Mouse (Mus musculus) liver, embryonic 15.5 days (tissue): ENCODE results near the gene Nat8. TPM values are rescaled to one million over a fixed set of nuclear protein-coding genes. Genes with fewer than 3 reads are reported as not detected.
"Not testable (repeated sequence)": the region's sequence is repeated elsewhere in the genome, so short reads cannot be mapped to it uniquely, and the experiment has no call there.

Experiments
- ATAC-seq: fragments of 200-750 bp; cut with Nextera tagmentation; 2 replicates; pipeline ENCODE4 v1.8.0; 2017; ENCODE audit warnings: moderate number of reproducible peaks, mild to moderate bottlenecking, moderate library complexity; ENCODE audit not compliant: insufficient read depth
- H3K27ac ChIP-seq: fragments of 300-500 bp; sonication (generic); replicated peaks from 2 replicates; pipeline ENCODE4 v1.5.1; 2015; ENCODE audit warnings: mild to moderate bottlenecking, inconsistent platforms
- H3K27me3 ChIP-seq: fragments of 300-500 bp; sonication (generic); 2 replicates; pipeline ENCODE4 v1.6.1; 2015; ENCODE audit warnings: mild to moderate bottlenecking, inconsistent platforms
- H3K36me3 ChIP-seq: fragments of 300-500 bp; sonication (generic); replicated peaks from 2 replicates; pipeline ENCODE4 v1.6.1; 2015; ENCODE audit warnings: moderate library complexity, mild to moderate bottlenecking, inconsistent platforms
- H3K4me1 ChIP-seq: fragments of 300-500 bp; sonication (generic); replicated peaks from 2 replicates; pipeline ENCODE4 v1.6.1; 2015; ENCODE audit warnings: inconsistent platforms
- H3K4me2 ChIP-seq: fragments of 300-500 bp; sonication (generic); 2 replicates; pipeline ENCODE4 v1.6.1; 2015; ENCODE audit warnings: moderate library complexity, mild to moderate bottlenecking, inconsistent platforms
- H3K4me3 ChIP-seq: fragments of 300-500 bp; sonication (generic); replicated peaks from 2 replicates; pipeline ENCODE4 v1.5.1; 2015; ENCODE audit warnings: mild to moderate bottlenecking, inconsistent platforms
- H3K9ac ChIP-seq: fragments of 300-500 bp; sonication (generic); 2 replicates; pipeline ENCODE4 v1.6.1; 2015; ENCODE audit warnings: moderate library complexity, mild to moderate bottlenecking, inconsistent platforms
- H3K9me3 ChIP-seq: fragments of 300-500 bp; sonication (generic); replicated peaks from 2 replicates; pipeline ENCODE4 v1.6.1; 2016; ENCODE audit warnings: inconsistent platforms
- WGBS: fragments of 180-500 bp; shearing (Covaris S2); methylation state at CpG from one replicate; pipeline ENCODE4 v1.1.7; 2015; ENCODE audit warnings: mixed read lengths; ENCODE audit not compliant: insufficient replicate concordance; 5-methylcytosine and 5-hydroxymethylcytosine counted together
- polyA plus RNA-seq: library from polyadenylated mRNA; unstranded; fragments of >200 nt; fragmentation: Nextera tagmentation; extraction: Ambion mirVana; gene quantifications from 2 replicates; pipeline ENCODE4 v1.2.1, GENCODE M21; 2015

The Nat8 gene
- polyA plus RNA-seq, 1 experiment from 2014 or later = 0.08 TPM

DNA sequence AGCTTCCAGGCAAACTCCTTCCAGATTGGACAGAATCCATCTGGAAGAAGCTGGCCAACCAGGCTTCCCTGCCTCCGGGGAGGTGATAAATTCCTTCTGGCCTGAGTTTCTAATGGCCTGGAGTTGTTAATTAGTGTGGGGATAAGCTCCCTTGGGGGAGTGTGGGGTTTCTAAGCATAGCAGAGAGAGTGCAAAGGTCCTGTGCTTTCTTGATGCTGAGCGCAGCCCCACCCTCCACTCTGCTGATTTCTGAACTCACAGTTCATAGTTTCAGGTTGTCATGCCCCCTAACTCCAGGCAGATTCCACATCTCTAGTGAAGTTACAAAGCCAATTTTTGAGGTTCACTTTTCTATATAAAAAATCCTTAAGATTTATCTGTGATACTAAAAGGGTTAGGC lies 3.2 kb upstream of the Nat8 start:
- H3K9me3 ChIP-seq, H3K27ac ChIP-seq: not testable (repeated sequence)

DNA sequence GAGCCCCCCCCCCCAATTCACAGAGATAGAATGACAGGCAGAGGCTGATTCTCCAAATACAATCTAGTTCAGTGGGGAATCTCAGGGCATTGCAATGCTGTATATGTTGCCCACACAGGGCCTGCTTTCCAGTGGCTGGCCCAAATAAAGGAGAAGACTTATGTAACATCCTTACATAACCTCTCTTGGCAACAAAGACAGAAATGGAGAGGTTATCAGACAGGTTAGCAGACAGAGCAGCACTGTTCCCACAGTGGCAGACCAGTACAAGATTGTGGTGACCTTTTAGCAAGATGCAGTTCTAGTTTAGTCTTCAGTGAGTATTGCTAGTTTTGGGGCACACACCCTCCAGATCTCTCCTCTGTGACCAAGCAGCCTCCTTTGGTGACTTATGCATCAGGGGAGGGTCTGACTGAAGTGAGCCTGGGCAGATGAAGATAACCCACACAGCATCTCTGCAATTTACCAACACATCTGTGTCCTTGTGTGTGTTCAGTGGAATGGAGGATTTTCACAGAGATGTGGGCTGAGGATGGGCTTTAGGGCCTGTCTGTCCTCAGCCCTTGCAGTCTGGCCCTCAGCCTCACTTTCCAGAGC lies 2.7 kb upstream of the Nat8 start:
- H3K9ac ChIP-seq, H3K9me3 ChIP-seq, H3K4me3 ChIP-seq, H3K36me3 ChIP-seq, H3K27ac ChIP-seq, H3K4me2 ChIP-seq, ATAC-seq, H3K4me1 ChIP-seq, H3K27me3 ChIP-seq: not testable (repeated sequence)

More for the DNA sequence above, 3.2 kb upstream of the Nat8 start:
- not testable (repeated sequence) for H3K4me3 ChIP-seq, H3K9ac ChIP-seq, H3K4me2 ChIP-seq, ATAC-seq, H3K4me1 ChIP-seq, H3K27me3 ChIP-seq, H3K36me3 ChIP-seq
- 63% methylated on average over 1 of the region's 2 CpGs for WGBS

DNA sequence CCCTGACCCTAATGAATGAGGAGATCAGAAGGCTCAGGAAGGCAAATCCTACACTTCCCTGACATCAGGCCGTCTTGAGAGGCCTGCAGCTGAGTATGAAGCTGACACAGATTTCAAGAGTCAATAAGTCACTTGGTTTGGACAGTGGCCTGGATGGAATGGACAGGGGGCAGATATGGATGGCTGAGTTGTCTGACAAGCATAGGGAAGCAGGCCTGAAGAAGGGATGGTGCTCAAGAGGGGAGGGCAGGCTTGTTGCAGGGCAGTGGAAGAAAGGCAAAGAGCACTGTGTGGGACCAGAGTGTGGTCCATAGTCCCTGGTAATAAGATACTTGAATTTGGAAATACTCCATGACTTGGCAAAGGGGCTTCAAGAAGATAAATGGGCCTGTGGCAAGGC lies 2.4 kb downstream of the Nat8 start:
- ATAC-seq = no peak
- 28% methylated on average over 1 of the region's 1 CpGs for WGBS
- H3K4me3 ChIP-seq = no peak overlapping the region
- H3K36me3 ChIP-seq = no peaks in the 10 kb centered on the region
- no peak overlapping the region for H3K27ac ChIP-seq
- no peaks in the 10 kb centered on the region for H3K4me1 ChIP-seq
- no peaks in the 10 kb centered on the region for H3K27me3 ChIP-seq
- H3K4me2 ChIP-seq = no peak overlapping the region
- H3K9me3 ChIP-seq = no peaks in the 10 kb centered on the region
- no peak overlapping the region for H3K9ac ChIP-seq

DNA sequence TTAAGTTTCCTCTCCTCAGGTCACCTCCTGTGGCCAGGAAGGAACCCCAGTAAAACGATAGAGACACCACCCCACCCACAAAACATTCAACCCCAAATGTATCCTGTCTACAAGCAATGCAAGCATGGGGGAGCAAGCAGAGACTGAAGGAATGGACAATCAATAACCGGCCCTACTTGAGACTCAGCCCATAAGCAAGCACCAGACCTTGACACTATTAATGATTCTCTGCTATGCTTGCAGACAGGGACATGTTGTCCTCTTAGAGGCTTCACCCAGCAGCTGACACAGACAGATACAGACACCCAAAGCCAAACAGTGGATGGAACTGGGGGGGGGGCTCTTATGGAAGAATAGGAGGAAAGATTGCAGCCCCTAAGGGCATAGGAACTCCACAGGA lies 6.0 kb downstream of the Nat8 start:
- WGBS = 62% methylated on average over 2 of the region's 2 CpGs
- Histone ChIP-seq H3K9me3 (no peaks in the 10 kb centered on the region), H3K4me3 (no peak overlapping the region), H3K27me3 (no peaks in the 10 kb centered on the region), H3K4me2 (no peak overlapping the region), H3K9ac (no peak overlapping the region), H3K36me3 (no peaks in the 10 kb centered on the region), H3K4me1 (no peaks in the 10 kb centered on the region), H3K27ac (no peak overlapping the region)
- no peak for ATAC-seq

DNA sequence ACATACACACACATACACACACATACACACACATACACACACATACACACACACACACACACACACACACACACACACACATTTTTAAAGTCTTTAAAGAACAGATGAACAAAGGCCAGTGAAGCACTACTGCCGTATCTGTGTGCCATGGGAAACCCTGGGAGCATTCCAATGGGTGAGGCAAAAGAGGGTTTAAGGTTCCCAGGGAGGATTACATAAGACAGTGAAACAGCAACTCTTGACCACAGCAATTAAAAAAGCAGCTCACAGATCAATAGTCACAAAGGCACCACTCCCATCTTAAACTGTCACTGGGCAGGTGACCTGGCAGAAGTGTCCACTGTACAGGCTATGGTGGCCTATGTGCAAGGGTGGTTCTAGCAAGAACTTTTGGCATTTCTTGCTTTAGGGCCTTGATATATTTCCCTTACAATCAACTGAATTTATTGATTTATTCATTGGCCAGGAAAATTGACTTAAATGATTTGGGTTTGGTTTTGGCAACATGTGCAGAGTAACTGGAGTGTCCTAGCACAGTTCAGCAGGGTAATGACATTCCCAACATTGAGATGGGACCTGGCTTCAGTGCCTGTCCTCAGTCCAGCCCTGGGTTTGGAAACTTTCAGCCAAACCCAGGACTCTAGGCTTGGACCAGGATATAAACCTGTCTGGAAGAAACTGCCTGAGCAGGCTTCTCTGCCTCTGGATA lies 8.3 kb downstream of the Nat8 start:
- H3K9me3 ChIP-seq = no peaks in the 10 kb centered on the region
- WGBS = 59% methylated on average over 1 of the region's 1 CpGs
- no peaks in the 10 kb centered on the region for H3K4me1 ChIP-seq
- no peak overlapping the region for H3K27ac ChIP-seq
- no peak overlapping the region for H3K4me3 ChIP-seq
- H3K36me3 ChIP-seq = no peaks in the 10 kb centered on the region
- H3K9ac ChIP-seq = no peak overlapping the region
- H3K4me2 ChIP-seq = no peak overlapping the region
- ATAC-seq = no peak
- H3K27me3 ChIP-seq = no peaks in the 10 kb centered on the region

DNA sequence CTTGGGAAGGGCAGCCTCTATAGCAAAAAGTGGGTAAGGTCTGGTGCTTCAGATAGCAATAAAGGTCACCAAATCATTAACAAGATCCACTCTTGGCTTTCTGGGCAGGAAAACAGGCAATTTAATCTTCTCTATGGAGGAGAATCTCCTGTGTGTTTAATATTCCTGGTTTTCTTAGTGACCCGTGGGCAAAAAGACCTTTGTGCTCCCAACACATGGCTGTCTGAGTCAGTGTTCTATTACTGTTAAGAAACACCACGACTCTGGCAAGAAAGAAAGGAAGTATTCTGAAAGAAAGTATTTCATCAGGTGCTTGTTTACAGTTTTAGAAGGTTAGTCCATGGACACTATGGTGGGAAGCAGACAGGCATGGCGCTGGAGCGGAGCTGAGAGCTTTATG lies 9.6 kb downstream of the Nat8 start:
- WGBS = 64% methylated on average over 4 of the region's 4 CpGs
- Histone ChIP-seq H3K27ac (no peak overlapping the region), H3K4me1 (no peaks in the 10 kb centered on the region), H3K27me3 (no peaks in the 10 kb centered on the region), H3K4me3 (no peak overlapping the region), H3K4me2 (no peak overlapping the region), H3K9me3 (no peaks in the 10 kb centered on the region), H3K9ac (no peak overlapping the region), H3K36me3 (no peaks in the 10 kb centered on the region)
- ATAC-seq = no peak

DNA sequence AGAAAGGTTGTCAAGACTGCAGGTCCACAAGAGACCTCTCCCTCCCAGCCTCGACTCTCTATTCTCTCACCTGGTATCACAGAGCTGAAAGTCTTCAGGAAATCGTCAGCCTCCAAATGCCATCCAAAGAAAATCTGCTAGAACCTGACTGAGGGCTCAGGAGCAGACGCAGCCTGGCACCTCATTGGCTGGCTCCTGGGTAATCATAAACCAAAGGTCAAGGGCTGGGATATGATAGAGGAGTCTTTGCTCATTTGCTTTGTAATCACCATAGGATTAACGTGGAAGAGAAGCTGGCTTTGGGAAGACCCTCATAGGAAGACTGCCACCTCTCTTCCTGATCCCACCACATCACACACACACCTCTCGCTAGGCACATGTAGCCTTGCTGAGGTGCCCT lies 11.0 kb downstream of the Nat8 start, which contains the start of the genes Nat8f6 and Nat8f5:
Gene Nat8f6 (minus strand): TSS at position 118 of the 400 bp plus-strand sequence.
Gene Nat8f5 (minus strand): TSS at position 136 of the 400 bp plus-strand sequence.
- Histone ChIP-seq H3K4me1 (no peaks in the 10 kb centered on the region), H3K36me3 (no peaks in the 10 kb centered on the region), H3K4me2 (no peak within 1 kb of the TSS), H3K4me3 (no peak within 1 kb of the TSS), H3K9ac (no peak within 1 kb of the TSS), H3K27me3 (no peaks in the 10 kb centered on the region), H3K27ac (no peak within 1 kb of the TSS), H3K9me3 (no peaks in the 10 kb centered on the region)
- 51% methylated on average over 5 of the region's 5 CpGs for WGBS
- no peak for ATAC-seq

DNA sequence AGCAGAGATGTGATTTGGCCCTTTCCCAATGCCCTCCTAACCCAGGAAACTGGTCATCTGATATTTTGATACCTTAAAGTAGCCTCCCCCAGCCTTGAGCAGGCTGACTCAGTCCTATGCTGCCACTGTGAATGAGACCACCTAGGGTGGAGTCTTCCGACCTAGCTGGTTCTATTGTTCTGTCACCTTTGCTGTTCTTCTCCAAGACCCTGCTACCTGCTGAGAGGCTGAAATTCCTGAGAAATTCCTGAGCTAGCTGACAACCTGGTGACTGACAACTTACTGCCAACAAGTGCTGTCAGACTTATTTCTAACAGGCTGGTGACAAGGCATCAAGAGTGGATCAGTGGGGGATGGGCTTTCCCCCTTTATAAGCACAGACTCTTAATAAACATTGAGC lies 13.5 kb downstream of the Nat8 start:
- no peak for ATAC-seq
- H3K9me3 ChIP-seq = no peaks in the 10 kb centered on the region

DNA sequence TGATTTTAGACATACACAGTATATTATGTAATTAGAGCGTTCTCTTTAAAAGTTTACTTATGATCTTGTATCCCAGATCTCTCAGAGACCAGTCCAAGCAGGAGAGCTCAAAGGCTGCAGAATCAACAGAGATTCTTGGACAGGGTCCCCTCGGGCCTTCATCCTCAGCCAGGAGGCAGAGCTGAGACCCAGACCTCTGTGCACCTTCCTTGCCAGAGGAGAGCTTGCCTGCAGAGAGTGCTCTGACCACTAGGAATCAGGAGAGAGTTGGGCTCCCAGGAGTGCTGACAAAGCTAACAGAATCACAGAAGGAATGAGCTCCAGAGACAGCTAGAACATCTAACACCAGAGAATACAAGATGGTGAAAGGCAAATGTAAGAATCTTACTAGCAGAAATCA lies 18.5 kb downstream of the Nat8 start:
- ATAC-seq = no peak
- Histone ChIP-seq H3K27me3 (no peaks in the 10 kb centered on the region), H3K36me3 (no peaks in the 10 kb centered on the region), H3K27ac (no peak overlapping the region), H3K4me1 (no peaks in the 10 kb centered on the region), H3K4me3 (no peak overlapping the region), H3K9ac (no peak overlapping the region), H3K4me2 (no peak overlapping the region), H3K9me3 (no peaks in the 10 kb centered on the region)
- 51% methylated on average over 2 of the region's 2 CpGs for WGBS

More for the DNA sequence above, 13.5 kb downstream of the Nat8 start:
- Histone ChIP-seq H3K4me2 (no peak overlapping the region), H3K4me3 (no peak overlapping the region), H3K36me3 (no peaks in the 10 kb centered on the region), H3K4me1 (no peaks in the 10 kb centered on the region), H3K27ac (no peak overlapping the region), H3K9ac (no peak overlapping the region), H3K27me3 (no peaks in the 10 kb centered on the region)
- WGBS = 29% methylated on average over 1 of the region's 1 CpGs

DNA sequence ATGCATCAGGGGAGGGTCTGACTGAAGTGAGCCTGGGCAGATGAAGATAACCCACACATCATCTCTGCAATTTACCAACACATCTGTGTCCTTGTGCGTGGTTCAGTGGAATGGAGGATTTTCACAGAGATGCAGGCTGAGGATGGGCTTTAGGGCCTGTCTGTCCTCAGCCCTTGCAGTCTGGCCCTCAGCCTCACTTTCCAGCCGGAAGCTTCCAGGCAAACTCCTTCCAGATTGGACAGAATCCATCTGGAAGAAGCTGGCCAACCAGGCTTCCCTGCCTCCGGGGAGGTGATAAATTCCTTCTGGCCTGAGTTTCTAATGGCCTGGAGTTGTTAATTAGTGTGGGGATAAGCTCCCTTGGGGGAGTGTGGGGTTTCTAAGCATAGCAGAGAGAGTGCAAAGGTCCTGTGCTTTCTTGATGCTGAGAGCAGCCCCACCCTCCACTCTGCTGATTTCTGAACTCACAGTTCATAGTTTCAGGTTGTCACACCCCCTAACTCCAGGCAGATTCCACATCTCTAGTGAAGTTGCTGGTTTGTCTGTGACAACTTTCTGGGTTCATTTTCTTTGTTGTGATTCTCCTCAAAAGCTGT lies 20.8 kb downstream of the Nat8 start:
- WGBS = 40% methylated on average over 3 of the region's 3 CpGs
- H3K9me3 ChIP-seq, H3K4me1 ChIP-seq, H3K27ac ChIP-seq, H3K4me2 ChIP-seq, H3K27me3 ChIP-seq, ATAC-seq, H3K9ac ChIP-seq, H3K4me3 ChIP-seq, H3K36me3 ChIP-seq: not testable (repeated sequence)

DNA sequence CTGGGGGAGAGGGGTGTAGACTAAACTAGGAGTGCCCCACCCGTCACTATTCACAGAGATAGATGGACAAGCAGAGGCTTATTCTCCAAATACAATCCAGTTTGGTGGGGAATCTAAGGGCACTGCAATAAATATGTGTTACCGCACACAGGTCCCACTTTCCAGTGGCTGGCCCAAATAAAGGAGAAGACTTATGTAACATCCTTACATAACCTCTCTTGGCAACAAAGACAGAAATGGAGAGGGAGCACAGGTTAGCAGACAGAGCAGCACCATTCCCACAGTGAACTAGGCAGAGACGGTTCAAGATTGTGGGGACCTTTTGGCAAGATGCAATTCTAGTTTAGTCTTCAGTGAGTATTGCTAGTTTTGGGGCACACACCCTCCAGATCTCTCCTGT lies 21.4 kb downstream of the Nat8 start:
- H3K4me1 ChIP-seq, H3K27ac ChIP-seq, H3K9ac ChIP-seq, H3K27me3 ChIP-seq, H3K36me3 ChIP-seq, H3K4me2 ChIP-seq, H3K9me3 ChIP-seq, H3K4me3 ChIP-seq, ATAC-seq: not testable (repeated sequence)
- WGBS = 64% methylated on average over 3 of the region's 3 CpGs
